Mouse (Mus musculus) kidney, embryonic 14.5 days (tissue): ENCODE measurements at regions not wholly inside any gene's neighbourhood (a gene's known extent, or its start where the extent isn't known, plus 50 kb on each side); places are given as distances from the start of the nearest gene placed in this dataset.

Source experiments
- ATAC-seq: fragments of 200-750 bp; cut with Nextera tagmentation; 2 replicates; pipeline ENCODE4 v1.8.0; 2017; ENCODE audit warnings: moderate number of reproducible peaks, mild to moderate bottlenecking, moderate TSS enrichment, moderate library complexity; ENCODE audit not compliant: low FRiP score, low TSS enrichment
- H3K27ac ChIP-seq: fragments of 300-500 bp; sonication (generic); 2 replicates; pipeline ENCODE4 v1.5.1; 2014; ENCODE audit warnings: low read depth, mild to moderate bottlenecking, low read length, moderate library complexity, mixed read lengths
- H3K27me3 ChIP-seq: fragments of 300-500 bp; sonication (generic); 2 replicates; pipeline ENCODE4 v1.6.1; 2014; ENCODE audit warnings: mild to moderate bottlenecking, low read length; ENCODE audit not compliant: control insufficient read depth, insufficient read depth
- H3K36me3 ChIP-seq: fragments of 300-500 bp; sonication (generic); 2 replicates; pipeline ENCODE4 v1.6.1; 2014; ENCODE audit warnings: low read length, mixed read lengths; ENCODE audit not compliant: control insufficient read depth, insufficient read depth
- H3K4me1 ChIP-seq: fragments of 300-500 bp; sonication (generic); 2 replicates; pipeline ENCODE4 v1.6.1; 2014; ENCODE audit warnings: low read length, mixed read lengths; ENCODE audit not compliant: control insufficient read depth, insufficient read depth
- H3K4me2 ChIP-seq: fragments of 300-500 bp; sonication (generic); replicated peaks from 2 replicates; pipeline ENCODE4 v1.6.1; 2014; ENCODE audit warnings: low read depth, mild to moderate bottlenecking, low read length
- H3K4me3 ChIP-seq: fragments of 300-500 bp; sonication (generic); 2 replicates; pipeline ENCODE4 v1.5.1; 2014; ENCODE audit warnings: mild to moderate bottlenecking, low read length
- H3K9ac ChIP-seq: fragments of 300-500 bp; sonication (generic); 2 replicates; pipeline ENCODE4 v1.6.1; 2014; ENCODE audit warnings: low read depth, mild to moderate bottlenecking, low read length, moderate library complexity
- H3K9me3 ChIP-seq: fragments of 300-500 bp; sonication (generic); 2 replicates; pipeline ENCODE4 v1.6.1; 2016; ENCODE audit warnings: low read length; ENCODE audit not compliant: control insufficient read depth
- WGBS: fragments of 180-500 bp; shearing (Covaris S2); extraction: QIAGEN DNeasy Blood & Tissue Kit; methylation state at CpG from one replicate; pipeline ENCODE4 v1.1.7; 2014; 5-methylcytosine and 5-hydroxymethylcytosine counted together

GRCm38 (mm10) chr13:37157808-37158207 lies 107.8 kb upstream of the F13a1 start:
- H3K27ac ChIP-seq = no peak overlapping the region
- no peak overlapping the region for H3K4me2 ChIP-seq
- WGBS = 87% methylated on average over 3 of the region's 3 CpGs
- no peaks in the 10 kb centered on the region for H3K9me3 ChIP-seq
- no peak overlapping the region for H3K9ac ChIP-seq
- H3K4me3 ChIP-seq = no peak overlapping the region
- H3K36me3 ChIP-seq = no peaks in the 10 kb centered on the region
- no peak for ATAC-seq
- no peaks in the 10 kb centered on the region for H3K4me1 ChIP-seq
- no peaks in the 10 kb centered on the region for H3K27me3 ChIP-seq

GRCm38 (mm10) chr13:37151835-37152516 lies 101.9 kb upstream of the F13a1 start:
- H3K4me2 ChIP-seq = no peak overlapping the region
- H3K9me3 ChIP-seq = no peaks in the 10 kb centered on the region
- no peak overlapping the region for H3K9ac ChIP-seq
- no peak for ATAC-seq
- H3K27me3 ChIP-seq = no peaks in the 10 kb centered on the region
- no peaks in the 10 kb centered on the region for H3K36me3 ChIP-seq
- H3K4me3 ChIP-seq = no peak overlapping the region
- 73% methylated on average over 4 of the region's 4 CpGs for WGBS
- H3K27ac ChIP-seq = no peak overlapping the region
- H3K4me1 ChIP-seq = no peaks in the 10 kb centered on the region

DNA sequence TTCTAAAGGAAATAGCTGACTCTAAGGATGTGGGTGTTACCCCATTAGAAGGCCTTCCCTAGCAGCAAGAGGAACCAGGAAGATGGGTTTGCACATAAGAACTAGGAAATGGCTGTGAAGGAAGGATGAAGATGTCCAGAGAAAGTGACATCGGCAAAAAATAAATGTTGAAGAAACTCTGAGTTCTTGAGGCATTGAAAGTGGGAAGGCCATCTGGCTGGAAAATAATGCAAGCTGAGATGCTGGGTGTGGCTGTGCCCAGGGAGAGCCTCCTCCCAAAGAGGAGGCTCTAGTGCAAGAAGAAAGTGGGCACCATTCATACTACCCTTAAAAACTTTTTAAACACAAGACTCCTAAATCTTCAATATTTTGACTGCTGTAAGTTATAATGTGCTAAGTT lies 99.9 kb upstream of the F13a1 start:
- no peaks in the 10 kb centered on the region for H3K4me1 ChIP-seq
- 84% methylated on average over 1 of the region's 1 CpGs for WGBS
- H3K9me3 ChIP-seq = no peaks in the 10 kb centered on the region
- no peak overlapping the region for H3K27ac ChIP-seq
- H3K9ac ChIP-seq = no peak overlapping the region
- H3K4me3 ChIP-seq = no peak overlapping the region
- H3K4me2 ChIP-seq = no peak overlapping the region
- H3K36me3 ChIP-seq = no peaks in the 10 kb centered on the region
- H3K27me3 ChIP-seq = no peaks in the 10 kb centered on the region
- no peak for ATAC-seq

- Histone ChIP-seq H3K27ac (no peak overlapping the region), H3K27me3 (no peaks in the 10 kb centered on the region), H3K4me3 (no peak overlapping the region), H3K4me1 (no peaks in the 10 kb centered on the region), H3K9me3 (no peaks in the 10 kb centered on the region), H3K36me3 (no peaks in the 10 kb centered on the region), H3K4me2 (no peak overlapping the region), H3K9ac (no peak overlapping the region)
- WGBS = 73% methylated on average over 3 of the region's 3 CpGs
- ATAC-seq = no peak
Observed at GRCm38 (mm10) chr13:37149066-37149781, 99.2 kb upstream of the F13a1 start.

DNA sequence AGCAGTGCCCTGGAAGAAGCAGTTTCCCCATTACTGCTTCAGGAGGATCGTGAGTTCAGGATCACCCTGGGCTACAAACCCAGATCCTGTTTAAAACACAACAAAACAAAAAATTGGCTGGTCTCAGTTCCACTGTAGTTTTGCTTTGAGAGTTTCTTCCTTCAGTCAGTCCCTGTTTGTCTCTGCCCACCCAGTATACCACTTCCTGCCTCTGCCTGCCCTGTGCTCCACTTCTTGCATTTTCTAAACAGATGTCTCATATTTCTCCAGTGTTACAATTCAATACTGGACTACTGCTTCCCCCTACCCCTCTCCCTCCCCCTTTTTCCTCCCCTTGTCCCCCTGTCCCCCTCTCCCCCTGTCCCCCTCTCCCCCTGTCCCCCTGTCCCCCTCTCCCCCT lies 98.6 kb upstream of the F13a1 start:
- H3K4me2 ChIP-seq = no peak overlapping the region
- ATAC-seq = no peak
- no peaks in the 10 kb centered on the region for H3K36me3 ChIP-seq
- H3K27me3 ChIP-seq = no peaks in the 10 kb centered on the region
- H3K4me1 ChIP-seq = no peaks in the 10 kb centered on the region
- no peak overlapping the region for H3K27ac ChIP-seq
- H3K9ac ChIP-seq = no peak overlapping the region
- no peaks in the 10 kb centered on the region for H3K9me3 ChIP-seq
- 96% methylated on average over 1 of the region's 1 CpGs for WGBS
- no peak overlapping the region for H3K4me3 ChIP-seq

- no peak overlapping the region for H3K4me2 ChIP-seq
- H3K4me1 ChIP-seq = no peaks in the 10 kb centered on the region
- H3K4me3 ChIP-seq = no peak overlapping the region
- no peak overlapping the region for H3K27ac ChIP-seq
- 92% methylated on average over 8 of the region's 8 CpGs for WGBS
- H3K9ac ChIP-seq = no peak overlapping the region
- ATAC-seq = no peak
- no peaks in the 10 kb centered on the region for H3K9me3 ChIP-seq
- H3K27me3 ChIP-seq = no peaks in the 10 kb centered on the region
- H3K36me3 ChIP-seq = no peaks in the 10 kb centered on the region
Observed at GRCm38 (mm10) chr13:37147790-37148189, 97.7 kb upstream of the F13a1 start.

- H3K27ac ChIP-seq = no peak overlapping the region
- no peak for ATAC-seq
- no peaks in the 10 kb centered on the region for H3K9me3 ChIP-seq
- 88% methylated on average over 2 of the region's 2 CpGs for WGBS
- no peaks in the 10 kb centered on the region for H3K36me3 ChIP-seq
- H3K4me1 ChIP-seq = no peaks in the 10 kb centered on the region
- no peak overlapping the region for H3K9ac ChIP-seq
- no peaks in the 10 kb centered on the region for H3K27me3 ChIP-seq
- no peak overlapping the region for H3K4me2 ChIP-seq
- no peak overlapping the region for H3K4me3 ChIP-seq
Observed at GRCm38 (mm10) chr13:37142812-37143211, 92.8 kb upstream of the F13a1 start.

GRCm38 (mm10) chr13:37135115-37135514 lies 85.1 kb upstream of the F13a1 start:
- WGBS = 69% methylated on average over 1 of the region's 1 CpGs
- Histone ChIP-seq H3K9ac (no peak overlapping the region), H3K27me3 (no peaks in the 10 kb centered on the region), H3K4me1 (no peaks in the 10 kb centered on the region), H3K36me3 (no peaks in the 10 kb centered on the region), H3K4me3 (no peak overlapping the region), H3K4me2 (no peak overlapping the region), H3K9me3 (no peaks in the 10 kb centered on the region), H3K27ac (no peak overlapping the region)
- no peak for ATAC-seq

GRCm38 (mm10) chr13:37134518-37134917 lies 84.5 kb upstream of the F13a1 start:
- Histone ChIP-seq H3K9ac (no peak overlapping the region), H3K4me3 (no peak overlapping the region), H3K4me2 (no peak overlapping the region), H3K9me3 (no peaks in the 10 kb centered on the region), H3K27ac (no peak overlapping the region), H3K27me3 (no peaks in the 10 kb centered on the region), H3K36me3 (no peaks in the 10 kb centered on the region), H3K4me1 (no peaks in the 10 kb centered on the region)
- 76% methylated on average over 2 of the region's 2 CpGs for WGBS
- no peak for ATAC-seq
